Mouse (Mus musculus) thymus, adult 2 months (tissue): ENCODE data around the gene Snd1.

Experiments used
- CTCF ChIP-seq: fragments of 200-500 bp; IDR thresholded peaks from 2 replicates; pipeline ENCODE4 v1.5.1; 2012; ENCODE audit warnings: mild to moderate bottlenecking, control low read depth, low read length, moderate library complexity, borderline replicate concordance; ENCODE audit not compliant: control insufficient read depth, poor library complexity, insufficient read depth; ENCODE audit errors: extremely low read depth
- POLR2A ChIP-seq: fragments of 200-500 bp; IDR thresholded peaks from 2 replicates; pipeline ENCODE4 v1.6.1; 2012; ENCODE audit warnings: mild to moderate bottlenecking, low read length, control low read depth, moderate library complexity; ENCODE audit not compliant: control insufficient read depth, poor library complexity, insufficient read depth; ENCODE audit errors: extremely low read depth

- TF ChIP-seq CTCF (no peak), POLR2A (no peak)
Measured at GRCm38 (mm10) chr6:28923091-28923824, 448.3 kb downstream of the Snd1 start.
